Mouse (Mus musculus): ENCODE data around the gene Fam120a.

The Fam120a gene

GRCm38 (mm10) chr13:48965559-48966525 lies 2.0 kb downstream of the Fam120a start:
- peak; percentile 35 to 42 for DNase-seq

GRCm38 (mm10) chr13:48964850-48965249 lies 3.0 kb downstream of the Fam120a start:
- DNase-seq, result no peak

- no peak for DNase-seq
These were observed 4.7 kb downstream of the Fam120a start for GRCm38 (mm10) chr13:48963111-48963510.

GRCm38 (mm10) chr13:48962519-48962918 lies 5.3 kb downstream of the Fam120a start:
- DNase-seq, result no peak

- no peak for DNase-seq
These were observed 9.2 kb downstream of the Fam120a start for GRCm38 (mm10) chr13:48958608-48959007.

- DNase-seq, result no peak
These were observed 13.0 kb downstream of the Fam120a start for GRCm38 (mm10) chr13:48954825-48955224.

GRCm38 (mm10) chr13:48950600-48951241 lies 17.1 kb downstream of the Fam120a start:
- no peak for DNase-seq

GRCm38 (mm10) chr13:48948951-48949350 lies 18.9 kb downstream of the Fam120a start:
- DNase-seq, result no peak

GRCm38 (mm10) chr13:48944571-48944970 lies 23.2 kb downstream of the Fam120a start:
- DNase-seq, result no peak

- DNase-seq, result no peak
These were observed 25.3 kb downstream of the Fam120a start for GRCm38 (mm10) chr13:48942471-48942870.

- DNase-seq, result no peak
These were observed 26.0 kb downstream of the Fam120a start for GRCm38 (mm10) chr13:48941773-48942172.

- DNase-seq, result no peak
These were observed 33.2 kb downstream of the Fam120a start for GRCm38 (mm10) chr13:48934597-48934996.

GRCm38 (mm10) chr13:48932692-48933091 lies 35.1 kb downstream of the Fam120a start:
- no peak for DNase-seq

GRCm38 (mm10) chr13:48931687-48932086 lies 36.1 kb downstream of the Fam120a start:
- DNase-seq, result no peak

- DNase-seq, result no peak
These were observed 36.6 kb downstream of the Fam120a start for GRCm38 (mm10) chr13:48931232-48931631.

- DNase-seq, result no peak
These were observed 38.2 kb downstream of the Fam120a start for GRCm38 (mm10) chr13:48929535-48930110.

GRCm38 (mm10) chr13:48927609-48928008 lies 40.2 kb downstream of the Fam120a start:
- no peak for DNase-seq

- no peak for DNase-seq
These were observed 45.1 kb downstream of the Fam120a start for GRCm38 (mm10) chr13:48922712-48923111.

GRCm38 (mm10) chr13:48921256-48921655 lies 46.6 kb downstream of the Fam120a start:
- no peak for DNase-seq

- DNase-seq, result no peak
These were observed 47.9 kb downstream of the Fam120a start for GRCm38 (mm10) chr13:48919756-48920415.

GRCm38 (mm10) chr13:48917113-48917599 lies 50.7 kb downstream of the Fam120a start:
- no peak for DNase-seq

GRCm38 (mm10) chr13:48913680-48914079 lies 54.1 kb downstream of the Fam120a start:
- peak; percentile 21 to 33 for DNase-seq

GRCm38 (mm10) chr13:48913141-48913540 lies 54.7 kb downstream of the Fam120a start:
- no peak for DNase-seq

Data from cerebellum, postnatal 14 days (tissue).